Mouse (Mus musculus) B cell, adult 2 months (primary cell): Measurements from ENCODE around the gene Mast1.

Source experiments
- DNase-seq, 2 experiments: peaks; one replicate each; pipeline ENCODE4 v3.0.0; 2022

Gene Mast1

GRCm38 (mm10) chr8:84973079-84973478 lies 35.9 kb upstream of the Mast1 start:
- no peak for DNase-seq

- no peak for DNase-seq
Measured at GRCm38 (mm10) chr8:84970913-84971312, 33.8 kb upstream of the Mast1 start.

- no peak for DNase-seq
Measured at GRCm38 (mm10) chr8:84970135-84970790, 33.1 kb upstream of the Mast1 start.

- peak; percentile 57 to 63 for DNase-seq
Measured at GRCm38 (mm10) chr8:84969241-84970134, 32.3 kb upstream of the Mast1 start, which contains the start of the genes Gm49661, Prdx2 and Rnaseh2a. Gm49661 (minus strand) TSS chr8:84969433. Prdx2 (plus strand) TSS chr8:84969587. Rnaseh2a (minus strand) TSS chr8:84969767.

- DNase-seq = no peak
Measured at GRCm38 (mm10) chr8:84968650-84969049, 31.5 kb upstream of the Mast1 start.

- no peak for DNase-seq
Measured at GRCm38 (mm10) chr8:84967532-84968304, 30.6 kb upstream of the Mast1 start.

GRCm38 (mm10) chr8:84966603-84967002 lies 29.4 kb upstream of the Mast1 start:
- no peak for DNase-seq

GRCm38 (mm10) chr8:84965731-84966291 lies 28.7 kb upstream of the Mast1 start:
- DNase-seq = peak; percentile 87 to 90

- DNase-seq = no peak
Measured at GRCm38 (mm10) chr8:84963952-84964351, 26.8 kb upstream of the Mast1 start.

GRCm38 (mm10) chr8:84959811-84960210 lies 22.7 kb upstream of the Mast1 start:
- DNase-seq = no peak

- peak; percentile 88 to 90 for DNase-seq
Measured at GRCm38 (mm10) chr8:84956768-84957167, 19.6 kb upstream of the Mast1 start.

GRCm38 (mm10) chr8:84952612-84953255 lies 15.6 kb upstream of the Mast1 start:
- DNase-seq = no peak

GRCm38 (mm10) chr8:84949753-84950152 lies 12.6 kb upstream of the Mast1 start:
- DNase-seq = peak; percentile 27 to 33

GRCm38 (mm10) chr8:84947241-84947545 lies 10.0 kb upstream of the Mast1 start:
- DNase-seq = peak; percentile 62 to 67

GRCm38 (mm10) chr8:84946528-84947240 lies 9.5 kb upstream of the Mast1 start, which contains the start of gene Rtbdn:
Rtbdn (plus strand) TSS chr8:84946991.
- DNase-seq = peak in 1 of 2 experiments; percentile 25

GRCm38 (mm10) chr8:84945633-84946527 lies 8.7 kb upstream of the Mast1 start:
- DNase-seq = peak; percentile 50 to 52

GRCm38 (mm10) chr8:84945235-84945632 lies 8.1 kb upstream of the Mast1 start:
- DNase-seq = peak in 1 of 2 experiments; percentile 18

- peak; percentile 52 to 54 for DNase-seq
Measured at GRCm38 (mm10) chr8:84944478-84945160, 7.5 kb upstream of the Mast1 start.

GRCm38 (mm10) chr8:84943699-84944098 lies 6.5 kb upstream of the Mast1 start:
- no peak for DNase-seq
